Mouse (Mus musculus): Measurements from ENCODE around the gene Slamf7.
A peak's percentile ranks its signal among the peaks of the same experiment; 100 is the strongest.

Gene Slamf7

DNA sequence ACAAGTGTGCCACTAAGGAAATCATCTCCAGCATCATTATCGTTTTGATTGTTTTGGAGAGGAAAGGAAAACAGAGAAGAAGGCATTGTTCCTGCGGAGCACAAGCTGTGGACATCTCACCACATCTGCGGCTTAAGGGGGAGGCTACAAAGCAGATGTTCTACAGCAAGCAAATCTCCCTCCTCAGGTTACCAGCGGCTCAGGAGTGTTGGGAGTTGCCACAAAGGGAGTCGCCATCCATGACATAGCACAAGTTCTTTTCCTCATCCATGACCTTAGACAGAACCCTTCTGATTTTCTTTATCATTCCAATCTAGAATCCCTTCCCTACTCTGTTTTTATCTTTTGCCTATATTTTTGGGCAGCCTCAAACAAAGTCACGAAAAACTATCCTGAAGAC is 17.1 kb downstream of the Slamf7 start:
- no peak for DNase-seq

DNA sequence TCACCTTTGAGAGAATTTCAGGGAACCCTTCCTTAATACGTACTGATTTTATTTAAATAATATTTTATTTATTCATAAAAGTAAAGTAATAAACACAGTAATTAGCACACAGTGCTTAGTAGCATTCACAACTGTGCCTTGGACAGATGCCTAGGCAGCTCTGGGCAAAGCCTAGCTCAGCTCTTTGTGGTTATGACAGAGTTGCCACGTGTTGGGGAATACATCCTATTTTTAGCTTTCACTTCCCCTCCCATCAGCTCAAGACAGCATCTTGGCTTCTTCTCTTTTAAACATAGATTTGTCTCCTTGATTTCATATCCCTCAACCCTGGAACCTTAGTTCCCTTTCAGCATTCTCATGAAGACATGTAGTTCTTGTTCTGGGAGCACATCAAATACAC is 21.4 kb downstream of the Slamf7 start:
- DNase-seq = peak in 1 of 2 experiments; percentile 18

DNA sequence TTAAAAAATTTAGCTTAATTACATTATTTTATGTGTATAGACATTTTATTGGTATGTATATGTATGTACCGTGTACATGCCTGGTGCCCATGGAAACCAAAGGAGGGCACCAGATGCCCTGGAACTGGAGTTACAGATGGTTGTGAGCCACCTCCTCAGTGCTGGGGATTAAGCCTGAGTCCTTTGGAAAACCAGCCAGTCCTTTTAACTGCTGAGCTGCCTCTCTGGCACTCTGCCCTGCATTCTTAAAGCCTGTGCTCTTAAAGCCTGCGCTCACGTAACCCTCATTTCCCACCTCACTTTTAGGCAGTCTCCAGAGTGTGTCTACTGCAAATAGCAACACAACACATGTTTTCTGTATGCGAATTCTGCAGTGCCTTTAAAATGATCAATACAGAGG is 21.9 kb downstream of the Slamf7 start:
- no peak for DNase-seq

DNA sequence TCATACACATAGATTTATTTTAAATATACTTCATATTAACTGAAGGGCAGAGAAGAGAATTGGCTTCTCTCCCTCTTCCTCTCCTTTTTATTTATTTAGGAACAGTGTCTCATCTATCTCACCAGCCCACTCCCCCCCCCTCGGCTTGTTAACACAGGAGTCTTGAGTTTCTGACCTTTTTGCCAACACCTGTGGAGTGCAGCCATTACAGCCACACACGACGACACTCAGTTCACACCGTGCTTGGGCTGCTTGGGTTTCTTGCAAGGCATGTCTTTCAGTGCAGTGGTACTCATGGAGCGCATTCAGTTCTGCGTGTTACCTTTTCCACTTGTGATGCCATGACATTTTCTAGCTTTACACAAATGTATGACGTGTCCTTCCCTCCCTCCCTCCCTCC is 22.8 kb downstream of the Slamf7 start:
- DNase-seq = no peak

DNA sequence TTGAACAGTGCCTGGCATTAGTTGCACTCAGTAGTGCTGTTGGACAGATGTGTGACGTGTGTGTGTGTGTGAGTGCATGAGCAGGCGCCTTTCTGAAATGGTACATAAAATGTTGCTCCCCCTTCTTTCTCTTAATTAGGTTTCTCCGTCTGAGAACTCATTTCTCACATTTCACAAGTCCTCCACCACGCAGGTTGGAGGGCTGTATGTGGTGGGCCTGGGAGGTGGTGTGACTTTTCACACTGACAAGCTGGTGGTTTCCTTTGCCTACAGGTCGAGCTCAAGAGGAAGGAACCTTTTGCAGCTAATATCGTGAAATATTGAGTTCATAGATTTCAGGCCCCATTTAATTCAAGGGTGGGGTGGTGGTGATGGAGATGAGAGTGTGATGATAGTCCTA is 23.7 kb downstream of the Slamf7 start:
- DNase-seq = no peak

DNA sequence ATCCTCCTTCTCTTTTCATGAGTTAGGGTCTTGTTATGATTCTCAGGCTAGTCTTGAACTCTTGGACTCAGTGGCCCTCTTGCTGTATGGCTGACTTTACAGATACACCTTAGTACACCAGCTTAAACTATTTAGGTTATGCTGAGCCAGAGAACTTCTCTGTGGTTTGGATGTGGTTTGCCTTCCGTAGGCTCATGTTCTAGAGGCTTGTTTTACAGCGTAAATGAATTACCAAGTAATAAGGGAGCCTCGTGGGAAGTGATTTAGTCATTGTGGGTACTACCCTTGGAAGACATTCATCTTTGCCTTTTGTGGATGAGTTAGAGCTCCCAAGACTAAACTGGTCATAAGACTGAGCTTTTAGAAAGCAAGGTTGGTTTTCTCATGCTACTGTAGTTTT is 25.0 kb downstream of the Slamf7 start:
- no peak for DNase-seq

DNA sequence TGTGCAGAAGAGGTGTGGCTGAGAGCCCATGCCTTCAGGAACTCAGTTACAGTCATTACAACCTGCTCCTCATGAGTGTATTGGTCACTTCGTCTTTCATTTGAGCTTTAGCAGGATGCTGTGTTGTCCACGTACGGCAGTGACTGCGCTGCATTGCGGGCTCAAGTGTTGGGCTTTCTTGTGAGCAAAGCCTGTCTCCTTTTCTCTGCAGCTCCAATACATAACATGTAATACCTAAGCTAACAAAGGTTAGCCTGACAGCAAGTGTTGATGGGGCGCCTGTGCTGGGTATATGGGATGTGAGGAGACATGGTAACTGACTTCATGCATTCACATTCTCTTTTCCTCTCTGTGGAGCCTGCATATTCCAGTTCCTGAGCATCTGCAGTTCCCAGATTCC is 32.7 kb downstream of the Slamf7 start:
- no peak for DNase-seq

DNA sequence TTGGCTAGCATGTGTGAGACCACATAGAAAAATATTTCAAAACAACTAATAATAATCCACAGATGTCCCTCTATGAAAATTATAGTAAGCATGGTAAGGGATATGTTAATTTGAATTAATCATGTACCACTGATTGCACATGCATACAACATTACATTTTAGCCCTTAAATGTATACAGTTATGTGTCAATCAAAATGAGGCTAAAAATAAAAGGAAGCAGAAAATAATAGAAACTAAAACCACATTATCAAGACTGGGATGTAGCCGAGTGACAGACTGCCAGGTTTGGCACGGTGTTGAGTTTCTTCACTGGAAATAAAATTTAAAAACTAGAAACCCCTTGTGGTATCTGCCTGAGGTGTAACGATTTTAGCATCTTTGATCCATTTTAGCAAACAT is 33.2 kb downstream of the Slamf7 start:
- DNase-seq = no peak

DNA sequence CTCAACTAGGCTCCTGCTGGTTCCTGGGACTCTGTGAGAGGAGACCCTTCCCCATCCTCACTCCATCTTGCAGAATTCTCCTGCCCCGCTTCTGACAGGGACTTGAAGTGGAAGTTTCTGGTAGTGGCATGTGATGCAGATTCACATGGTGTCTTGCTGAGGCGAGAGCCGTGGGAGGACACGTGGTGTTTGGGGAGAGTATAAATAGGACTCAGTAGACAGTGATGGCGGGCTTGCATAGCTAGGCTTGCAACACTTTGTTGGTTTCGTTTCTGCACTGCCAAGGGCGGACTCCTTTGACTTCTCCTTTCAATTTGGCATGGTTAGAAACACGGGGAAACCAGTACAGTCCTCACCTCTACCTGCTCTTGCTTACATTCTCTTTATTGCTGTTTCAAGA is 33.8 kb downstream of the Slamf7 start:
- DNase-seq = peak; percentile 70 to 75

DNA sequence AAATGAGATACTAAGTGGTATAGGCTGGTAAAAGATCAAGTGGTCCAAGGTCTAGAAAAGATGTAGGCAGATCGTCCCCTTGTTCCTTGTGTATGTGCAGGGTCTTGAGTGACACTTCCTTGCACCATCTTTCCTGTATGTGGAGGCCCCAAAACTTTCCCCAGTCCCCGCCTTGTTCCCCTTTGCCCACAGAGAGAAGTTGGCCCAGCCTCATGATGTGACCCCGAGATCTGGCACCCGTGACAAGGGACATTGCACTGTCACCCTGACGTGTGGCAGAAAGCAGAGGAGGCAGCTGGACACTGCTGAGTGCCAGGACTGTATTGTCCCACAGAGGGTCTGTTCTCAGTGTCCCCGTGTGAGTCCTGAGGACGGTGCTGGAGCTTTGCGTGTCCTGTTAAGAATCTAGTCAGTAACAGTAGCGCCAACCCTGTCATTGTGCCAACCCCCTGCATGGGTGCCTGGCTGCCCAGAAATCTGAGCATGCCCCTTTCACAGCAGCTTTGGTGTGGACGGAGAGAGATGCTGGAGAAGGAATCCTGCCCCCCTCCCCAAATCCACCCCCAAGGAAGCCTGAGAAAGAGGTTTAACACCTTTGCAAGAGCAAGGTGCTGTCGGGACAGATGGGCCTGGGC is 35.8 kb downstream of the Slamf7 start:
- DNase-seq = peak; percentile 40

DNA sequence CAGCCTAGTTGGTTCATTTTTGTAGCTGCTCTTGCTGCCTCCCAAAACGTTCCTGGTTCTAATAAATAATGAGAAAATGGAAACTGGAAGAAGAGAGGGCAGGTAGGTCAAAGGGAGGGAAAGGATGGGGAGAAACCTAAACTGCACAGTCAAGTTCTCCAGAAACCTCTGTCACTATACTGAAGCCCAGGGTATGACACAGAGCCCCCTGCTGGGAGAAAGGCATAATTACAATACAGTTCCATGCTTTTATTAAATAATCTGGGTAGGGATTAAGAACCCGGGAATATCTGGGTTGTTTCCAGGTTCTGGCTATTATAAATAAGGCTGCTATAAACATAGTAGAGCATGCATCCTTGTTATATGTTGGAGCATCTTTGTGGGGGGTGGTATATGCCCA is 38.9 kb downstream of the Slamf7 start:
- DNase-seq = peak; percentile 62 to 63

DNA sequence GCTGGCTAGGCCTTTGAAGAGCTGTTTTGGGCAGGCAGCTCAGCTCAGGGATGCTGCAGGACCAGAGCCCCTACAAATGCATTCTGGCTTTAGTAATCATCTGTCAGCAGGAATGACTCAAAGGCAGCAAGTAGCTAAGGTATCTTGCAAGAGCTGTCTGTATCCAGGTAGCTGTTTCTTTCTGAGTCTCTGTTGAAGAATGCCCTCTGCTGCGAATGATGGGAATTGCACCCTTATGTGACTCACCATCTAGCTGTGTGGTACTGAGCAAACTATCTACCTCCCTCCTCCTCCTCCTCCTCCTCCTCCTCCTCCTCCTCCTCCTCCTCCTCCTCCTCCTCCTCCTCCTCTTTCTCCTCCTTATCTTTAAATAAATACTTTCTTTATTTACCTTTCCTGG is 42.1 kb downstream of the Slamf7 start:
- peak; percentile 57 to 61 for DNase-seq

DNA sequence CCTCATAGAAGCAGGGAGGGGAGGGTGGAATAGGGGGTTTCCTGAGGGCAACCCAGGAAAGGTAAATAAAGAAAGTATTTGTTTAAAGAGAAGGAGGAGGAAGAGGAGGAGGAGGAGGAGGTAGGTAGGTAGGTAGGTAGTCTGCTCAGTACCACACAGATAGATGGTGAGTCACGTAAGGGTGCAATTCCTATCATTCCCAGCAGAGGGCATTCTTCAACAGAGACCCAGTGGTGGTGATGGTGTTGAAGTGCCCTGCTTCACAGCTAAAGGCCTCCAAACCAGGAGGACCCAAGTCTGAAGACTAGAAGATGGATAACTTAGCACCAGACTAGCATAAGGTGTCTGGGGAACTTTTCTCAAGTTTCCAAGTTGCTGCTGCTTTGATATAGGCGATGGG is 42.8 kb downstream of the Slamf7 start:
- peak; percentile 65 for DNase-seq

DNA sequence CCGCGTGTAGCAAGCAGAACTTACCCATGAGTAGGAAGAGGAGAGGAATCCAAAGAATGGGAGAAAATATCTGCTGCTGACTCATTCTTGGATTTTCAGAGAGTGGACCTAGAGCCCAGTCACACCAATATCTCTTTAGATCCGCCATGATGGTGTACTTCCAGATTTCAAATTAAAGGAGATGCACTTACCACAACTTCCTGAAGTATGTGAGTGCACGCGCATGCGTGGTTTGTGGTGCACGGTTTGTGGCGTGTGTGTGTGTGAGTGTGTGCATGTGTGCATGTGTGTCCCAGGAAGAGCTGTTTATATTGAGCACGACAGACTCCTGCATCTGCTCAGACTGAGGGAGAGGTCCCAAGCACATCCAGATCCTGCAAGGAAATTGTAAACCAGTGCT is 45.7 kb downstream of the Slamf7 start, which contains the start of gene Ly9:
Gene Ly9 (minus strand): TSS at position 235 of the 400 bp plus-strand sequence.
- peak; percentile 72 to 73 for DNase-seq

DNA sequence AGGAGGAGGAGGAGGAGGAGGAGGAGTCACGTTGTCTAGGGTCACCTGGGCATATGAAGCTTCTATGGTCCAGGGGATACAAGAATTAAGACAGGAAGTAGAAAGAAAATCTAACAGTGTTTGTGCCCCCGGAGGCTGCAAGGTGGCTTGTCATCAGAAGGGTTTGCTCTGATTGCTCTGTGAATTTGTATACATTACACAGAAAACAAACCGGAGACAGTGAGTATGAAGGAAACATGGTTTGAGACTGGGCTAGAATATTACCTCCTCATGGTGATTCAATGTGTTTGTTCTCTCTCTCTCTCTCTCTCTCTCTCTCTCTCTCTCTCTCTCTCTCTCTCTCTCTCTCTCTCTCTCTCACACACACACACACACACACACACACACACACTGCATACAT is 46.2 kb downstream of the Slamf7 start:
- peak; percentile 25 to 26 for DNase-seq

DNA sequence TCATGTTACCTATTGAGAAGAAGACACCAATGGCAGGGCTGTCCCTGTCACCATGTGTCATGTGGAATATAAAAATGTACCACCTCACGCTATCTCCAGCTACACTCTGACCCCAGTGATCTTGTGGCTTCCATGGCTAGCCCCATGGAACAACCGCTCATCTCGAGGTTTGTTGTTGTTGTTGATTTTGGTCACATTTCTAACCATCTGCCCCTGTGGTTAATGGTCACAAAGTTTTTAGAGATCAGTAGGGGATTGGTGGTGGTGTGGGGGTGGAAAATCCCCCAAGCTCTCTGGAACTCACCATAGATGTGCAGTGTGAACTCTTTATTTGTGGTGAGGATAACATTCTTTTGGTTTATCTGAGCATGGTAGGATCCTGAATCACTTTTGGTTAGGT is 48.1 kb downstream of the Slamf7 start:
- DNase-seq = no peak

DNA sequence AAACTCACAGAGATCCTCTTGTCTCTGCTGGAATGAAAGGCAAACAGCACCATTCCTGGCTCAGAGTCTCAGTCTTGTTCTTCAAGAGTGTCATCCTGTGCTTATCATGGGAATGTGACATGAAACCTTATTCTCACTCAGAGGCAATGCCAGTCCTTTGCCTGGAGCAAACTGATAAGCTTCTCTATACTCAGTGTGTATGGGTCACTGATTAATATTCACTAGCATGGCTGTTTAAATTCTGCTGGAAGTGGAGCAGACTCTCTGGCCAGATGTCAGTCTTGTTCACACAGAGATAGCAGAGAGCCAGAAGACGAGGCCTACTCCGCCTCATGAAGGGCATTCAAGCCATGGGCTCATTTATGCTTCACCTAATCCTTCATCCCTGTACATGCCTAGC is 68.3 kb downstream of the Slamf7 start:
- DNase-seq = no peak
